Mouse (Mus musculus): ENCODE data around the gene Kdm6b.

The Kdm6b gene

GRCm38 (mm10) chr11:69364910-69365309 is 48.6 kb downstream of the Kdm6b start:
- peak; percentile 97 for DNase-seq

- DNase-seq, result peak; percentile 43
These were observed 49.1 kb downstream of the Kdm6b start for GRCm38 (mm10) chr11:69364376-69364775.

GRCm38 (mm10) chr11:69362479-69362878 is 51.0 kb downstream of the Kdm6b start:
- DNase-seq, result no peak

- DNase-seq, result no peak
These were observed 51.5 kb downstream of the Kdm6b start for GRCm38 (mm10) chr11:69362021-69362420.

- no peak for DNase-seq
These were observed 55.8 kb downstream of the Kdm6b start for GRCm38 (mm10) chr11:69357690-69358089.

GRCm38 (mm10) chr11:69356544-69356943 is 56.9 kb downstream of the Kdm6b start:
- DNase-seq, result no peak

Data from kidney, postnatal 10 days (tissue).